22 mouse cellular contexts compared by ENCODE assay signal in genomic region chr8:123671454-123671853, GRCm38 (mm10). TPM values are rescaled to one million over a fixed set of nuclear protein-coding genes. Genes with fewer than 3 reads are reported as not detected.
DNase-seq lines count a peak whose midpoint lies in the region; ATAC-seq and TF ChIP-seq lines count a peak whose summit lies in the region.
"Had no signal": no experiment of that assay in that cellular context is flagged by ENCODE, and none has a peak within 500 bp of the region (broad histone marks: within the 10 kb centered on the region; RNA-seq: fewer than 3 reads in every experiment).

No protein-coding gene starts in this region.

- TF ChIP-seq CTCF in MEL (IDR thresholded peaks at IDR 0.05 in 2 of 3, conservative IDR thresholded peaks at IDR 0.05 in 1 of 3; ENCODE audit: control insufficient read depth in 1 of 3, insufficient read depth in 1 of 3, low read depth in 2 of 3, low read length in 3 of 3, poor library complexity in 1 of 3, severe bottlenecking in 1 of 3): no peak

- peak; percentile 21; the same call in 1 of the 2 replicates for ATAC-seq in granulocyte monocyte progenitor cell, adult 5-6 weeks (replicated peaks; ENCODE audit: poor library complexity, severe bottlenecking)
- no peak for ATAC-seq in midbrain, embryonic 14.5 days (ENCODE audit: low FRiP score, low TSS enrichment)
- no peak for ATAC-seq in monocyte, adult 5-6 weeks (replicated peaks; ENCODE audit: insufficient number of reproducible peaks, low FRiP score, low TSS enrichment, poor library complexity, severe bottlenecking)
- ATAC-seq: forebrain, embryonic 15.5 days; intestine, embryonic 15.5 days had no signal

- H3K9me3 ChIP-seq in MEL (replicated peaks; ENCODE audit: insufficient read depth, low read length): no peaks in the 10 kb centered on the region
- H3K9me3 ChIP-seq in midbrain, embryonic 14.5 days (ENCODE audit: control insufficient read depth, low read length): no peaks in the 10 kb centered on the region
- H3K9me3 ChIP-seq: embryonic facial prominence, embryonic 13.5 days; forebrain, embryonic 15.5 days; heart, embryonic 15.5 days; hindbrain, embryonic 13.5 days; intestine, embryonic 15.5 days had no signal

- H3K27me3 ChIP-seq in MEL (ENCODE audit: control insufficient read depth in 1 of 2, insufficient read depth in 2 of 2, low read length in 2 of 2) (no peaks in the 10 kb centered on the region), myocyte (ENCODE audit: control insufficient read depth, insufficient read depth, insufficient read length) (no peaks in the 10 kb centered on the region)
- H3K27me3 ChIP-seq in midbrain, embryonic 14.5 days (ENCODE audit: control insufficient read depth, insufficient read depth, low read length): no peaks in the 10 kb centered on the region
- H3K27me3 ChIP-seq: embryonic facial prominence, embryonic 13.5 days; forebrain, embryonic 15.5 days; heart, embryonic 15.5 days; hindbrain, embryonic 13.5 days; intestine, embryonic 15.5 days had no signal

- 0 out of 4 replicates have a peak overlapping the region, but pooled peaks of 1 of the 2 experiments have one; percentile 19 for H3K4me3 ChIP-seq in MEL (ENCODE audit: control insufficient read depth in 1 of 2, insufficient read depth in 1 of 2, low read depth in 2 of 2, low read length in 2 of 2)
- no peak overlapping the region for H3K4me3 ChIP-seq in myocyte
- no peak overlapping the region for H3K4me3 ChIP-seq in midbrain, embryonic 14.5 days (replicated peaks; ENCODE audit: low read depth, low read length)
- H3K4me3 ChIP-seq: embryonic facial prominence, embryonic 13.5 days; forebrain, embryonic 15.5 days; heart, adult 2 months; heart, embryonic 15.5 days; hindbrain, embryonic 13.5 days; intestine, embryonic 15.5 days had no signal

- peak overlapping the region; percentile 64 for H3K4me2 ChIP-seq in myocyte (ENCODE audit: low read depth)
- no peak overlapping the region for H3K4me2 ChIP-seq in midbrain, embryonic 14.5 days (ENCODE audit: low read length)
- H3K4me2 ChIP-seq: embryonic facial prominence, embryonic 13.5 days; forebrain, embryonic 15.5 days; heart, embryonic 11.5 days; heart, embryonic 15.5 days; hindbrain, embryonic 13.5 days; intestine, embryonic 15.5 days had no signal

- no peak for TF ChIP-seq POLR2A in MEL (IDR thresholded peaks at IDR 0.05; ENCODE audit: control insufficient read depth in 1 of 2, insufficient read depth in 1 of 2, low read depth in 1 of 2, low read length in 2 of 2, poor library complexity in 1 of 2)
- no peak for TF ChIP-seq POLR2A in myocyte (IDR thresholded peaks at IDR 0.05; ENCODE audit: insufficient read length, low read depth)

- H3K9ac ChIP-seq in MEL (ENCODE audit: control insufficient read depth, low read depth, low read length, poor library complexity, severe bottlenecking): peak overlapping the region; percentile 17; the same call in 1 of the 2 replicates
- no peak overlapping the region for H3K9ac ChIP-seq in midbrain, embryonic 14.5 days (replicated peaks; ENCODE audit: low read length)
- H3K9ac ChIP-seq: embryonic facial prominence, embryonic 13.5 days; forebrain, embryonic 15.5 days; heart, embryonic 15.5 days; hindbrain, embryonic 13.5 days; intestine, embryonic 15.5 days had no signal

- no peak overlapping the region for H3K27ac ChIP-seq in MEL (ENCODE audit: control insufficient read depth, low read depth, low read length)
- H3K27ac ChIP-seq in midbrain, embryonic 14.5 days (replicated peaks; ENCODE audit: low read depth, low read length): no peak overlapping the region
- H3K27ac ChIP-seq: embryonic facial prominence, embryonic 13.5 days; forebrain, embryonic 15.5 days; heart, adult 2 months; heart, embryonic 15.5 days; hindbrain, embryonic 13.5 days; intestine, embryonic 15.5 days had no signal

- TF ChIP-seq RAD21 in MEL (IDR thresholded peaks at IDR 0.05; ENCODE audit: low read depth, low read length): no peak

- 50% methylated on average over 7 of the region's 7 CpGs for WGBS in midbrain, embryonic 14.5 days

- H3ac ChIP-seq in myocyte (ENCODE audit: control insufficient read depth, insufficient read length): no peak overlapping the region

- H3K36me3 ChIP-seq in MEL (ENCODE audit: control insufficient read depth in 1 of 2, insufficient read depth in 2 of 2, low read length in 2 of 2) (no peaks in the 10 kb centered on the region), myocyte (ENCODE audit: control insufficient read depth, insufficient read depth) (no peaks in the 10 kb centered on the region)
- no peaks in the 10 kb centered on the region for H3K36me3 ChIP-seq in midbrain, embryonic 14.5 days (ENCODE audit: control insufficient read depth, insufficient read depth, low read length)
- H3K36me3 ChIP-seq: embryonic facial prominence, embryonic 13.5 days; forebrain, embryonic 15.5 days; heart, embryonic 15.5 days; hindbrain, embryonic 13.5 days; intestine, embryonic 15.5 days had no signal

- H3K4me1 ChIP-seq in MEL (ENCODE audit: control insufficient read depth in 1 of 2, insufficient read depth in 2 of 2, low read length in 2 of 2): no peaks in the 10 kb centered on the region
- H3K4me1 ChIP-seq in midbrain, embryonic 14.5 days (ENCODE audit: control insufficient read depth, insufficient read depth, low read length): peaks cover 5% of the 10 kb centered on the region; the same call in 1 of the 2 replicates
- H3K4me1 ChIP-seq: forebrain, embryonic 15.5 days; intestine, embryonic 15.5 days had no signal

- no peak for TF ChIP-seq EP300 in MEL (IDR thresholded peaks at IDR 0.05; ENCODE audit: low read depth in 1 of 2, low read length in 2 of 2)

- H3K79me2 ChIP-seq in MEL (ENCODE audit: control insufficient read depth, insufficient read depth, low read length, poor library complexity) (no peaks in the 10 kb centered on the region), myocyte (ENCODE audit: control insufficient read depth, insufficient read depth) (no peaks in the 10 kb centered on the region)

- DNase-seq in A20 (ENCODE audit: low read depth, low spot score): peak; percentile 21
- no peak for DNase-seq in MEL (ENCODE audit: low read depth, low spot score)
- DNase-seq in spleen, postnatal 4 days (ENCODE audit: low spot score in 2 of 2): no peak
- DNase-seq in midbrain, embryonic 14.5 days: no peak
- DNase-seq: adrenal gland, adult 8-10 months; adrenal gland, postnatal 36 days; B cell, adult 2 months; cerebellum, adult 11 months; cerebellum, adult 8-10 months; cerebellum, postnatal 25 days; gastrocnemius, postnatal 10 days; heart, adult 2 months; heart, postnatal 14 days had no signal

TF ChIP-seq in MEL, 35 proteins besides CTCF, POLR2A, EP300 and RAD21:
- peak; percentile 59; the same call in 1 of the 2 replicates for TF ChIP-seq USF1 (IDR thresholded peaks at IDR 0.05; ENCODE audit: low read depth, low read length)
- TF ChIP-seq USF2 (IDR thresholded peaks at IDR 0.05; ENCODE audit: borderline replicate concordance in 1 of 2, insufficient read depth in 1 of 2, low read depth in 1 of 2, low read length in 2 of 2): no peak

TF ChIP-seq in myocyte, 11 proteins besides CTCF, POLR2A, EP300 and RAD21:
- no peak for TF ChIP-seq TCF12 (IDR thresholded peaks at IDR 0.05; ENCODE audit: insufficient read depth, poor library complexity, severe bottlenecking)
- no peak for TF ChIP-seq TCF3 (IDR thresholded peaks at IDR 0.05; ENCODE audit: insufficient read length, low read depth)
- no peak for TF ChIP-seq CEBPB (IDR thresholded peaks at IDR 0.05; ENCODE audit: insufficient read depth, poor library complexity, severe bottlenecking)
- TF ChIP-seq SRF (IDR thresholded peaks at IDR 0.05; ENCODE audit: control insufficient read depth, insufficient read length, low read depth): no peak
- TF ChIP-seq POLR2AphosphoS2 (IDR thresholded peaks at IDR 0.05; ENCODE audit: insufficient read length, low read depth): no peak
- TF ChIP-seq E2F4 (IDR thresholded peaks at IDR 0.05; ENCODE audit: insufficient read depth): no peak
- TF ChIP-seq MYOD1 (IDR thresholded peaks at IDR 0.05; ENCODE audit: control insufficient read depth in 1 of 3, insufficient read length in 2 of 3, low read depth in 2 of 3): no peak
- TF ChIP-seq MYOG (IDR thresholded peaks at IDR 0.05; ENCODE audit: control insufficient read depth in 1 of 3, insufficient read depth in 1 of 3, insufficient read length in 2 of 3, low read depth in 2 of 3): no peak
- no peak for TF ChIP-seq REST (IDR thresholded peaks at IDR 0.05; ENCODE audit: insufficient read depth, insufficient read length)
- TF ChIP-seq MAX (IDR thresholded peaks at IDR 0.05; ENCODE audit: low read depth): no peak
- TF ChIP-seq USF1 (IDR thresholded peaks at IDR 0.05; ENCODE audit: low read depth): no peak

RNA-seq across cellular contexts. Expression of gene Rhou, which starts 17.7 kb away (rescaled TPM):
- not detected in 2 replicates for total RNA-seq in MEL (2012; rRNA removed)
- polyA plus RNA-seq in MEL (2012; ENCODE audit: insufficient read depth in 1 of 2, insufficient read length in 2 of 2, low read depth in 1 of 2, low replicate concordance in 2 of 2, missing spikeins in 1 of 2): not detected
- 3.8 and 6.0 TPM in 2 replicates for total RNA-seq in granulocyte monocyte progenitor cell, adult 5-6 weeks (2014; fragmentation: Nextera tagmentation)
- 4.8 and 5.3 TPM in 2 replicates for total RNA-seq in granulocyte monocyte progenitor cell, adult 5-6 weeks (2017)
- 11.8 TPM for polyA plus RNA-seq in myocyte (2012; fragmentation: generic; extraction: Trizol)
- polyA plus RNA-seq in midbrain, embryonic 14.5 days (2014; fragmentation: Nextera tagmentation; extraction: Ambion mirVana): 10.0 and 12.9 TPM in 2 replicates
- total RNA-seq in monocyte, adult 5-6 weeks (2017): 0.19 to 1.7 TPM (median 0.86 TPM) in 3 replicates
